Mouse (Mus musculus): ENCODE results near the gene Mss51.

The Mss51 gene

GRCm38 (mm10) chr14:20451765-20452331, 44.9 kb downstream of the Mss51 start, which contains the start of gene Cfap70:
Gene Cfap70 (minus strand): TSS chr14:20452226.
- no peak for DNase-seq (ENCODE audit: low read depth)

GRCm38 (mm10) chr14:20451302-20451701, 45.4 kb downstream of the Mss51 start:
- DNase-seq (ENCODE audit: low read depth), result no peak

GRCm38 (mm10) chr14:20447209-20447608, 49.5 kb downstream of the Mss51 start:
- DNase-seq (ENCODE audit: low read depth), result no peak

GRCm38 (mm10) chr14:20442252-20442651, 54.4 kb downstream of the Mss51 start:
- DNase-seq (ENCODE audit: low read depth), result no peak

GRCm38 (mm10) chr14:20436976-20437375, 59.7 kb downstream of the Mss51 start:
- DNase-seq (ENCODE audit: low read depth), result peak; percentile 51
